Mouse (Mus musculus) embryonic stem cell, embryonic (primary cell): Measurements from ENCODE around the gene Ugdh.

Experiments used
- CTCF ChIA-PET, 4 experiments: fragments of 300-600 bp in 2 of 4; fragments of 350-600 bp in 2 of 4; sonication (Branson Sonifier 250); formaldehyde crosslinking; loops; one replicate each; lab custom pipeline; 2022; ENCODE audit warnings: inconsistent platforms in 2 of 4; lab: Charles Lee
- POLR2A ChIA-PET, 4 experiments: fragments of 300-600 bp in 2 of 4; fragments of 350-600 bp in 2 of 4; sonication (Branson Sonifier 250); formaldehyde crosslinking; loops; one replicate each; lab custom pipeline; 2022; ENCODE audit warnings: antibody characterized with exemption in 4 of 4, inconsistent platforms in 1 of 4; lab: Charles Lee

The Ugdh gene

DNA sequence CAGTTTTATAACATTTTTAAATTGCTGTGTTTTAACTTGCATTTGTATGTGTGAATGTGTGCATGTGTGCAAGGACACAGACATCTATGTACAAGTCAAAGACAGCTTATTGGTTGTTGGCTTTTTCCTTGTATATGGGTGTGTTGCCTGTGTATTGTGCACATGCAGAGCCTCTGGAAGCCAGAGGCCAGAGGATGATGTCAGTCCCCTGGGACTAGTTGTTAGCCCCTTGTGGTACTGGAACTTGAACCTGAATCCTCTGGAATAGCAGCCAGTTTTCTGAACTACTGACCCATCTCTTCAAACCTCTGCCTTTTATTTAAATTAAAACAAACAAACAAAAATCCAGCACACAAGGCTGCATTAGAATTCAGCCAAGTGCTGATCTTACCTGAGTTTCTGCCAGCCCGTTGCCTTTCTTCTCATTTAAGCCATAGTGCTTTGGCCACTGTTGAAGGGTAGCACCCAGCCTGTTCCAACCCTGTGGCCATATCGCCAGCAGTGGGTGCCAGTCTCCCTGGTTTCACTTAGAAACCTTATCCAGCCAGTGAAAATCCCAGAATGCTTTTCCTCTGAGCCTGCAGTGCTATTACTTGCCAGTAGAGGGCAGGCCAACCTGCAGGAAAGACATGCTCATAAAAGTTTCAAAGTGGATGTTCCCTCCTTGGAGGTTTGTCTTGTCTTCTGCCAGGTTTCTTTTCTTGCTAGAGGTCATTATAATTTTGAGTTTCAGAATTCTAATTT is 34.3 kb downstream of the Ugdh start:
- POLR2A ChIA-PET = interaction anchor here in 3 of 4 experiments (0.6 to 2.2 kb wide), 5 partner anchors 10 to 34 kb away, joined by 3 to 14 read pairs (median 4); partner anchors contain the start of genes Lias (in 3 of the 3), Rpl9 (in 3 of the 3) and Ugdh (in 1 of the 3)
- CTCF ChIA-PET = interaction anchor here in 2 of 4 experiments (0.7 to 1.3 kb wide), 2 partner anchors 10 to 90 kb away, joined by 3 to 5 read pairs; partner anchors contain the start of genes Lias (in 1 of the 2) and Rpl9 (in 1 of the 2)

DNA sequence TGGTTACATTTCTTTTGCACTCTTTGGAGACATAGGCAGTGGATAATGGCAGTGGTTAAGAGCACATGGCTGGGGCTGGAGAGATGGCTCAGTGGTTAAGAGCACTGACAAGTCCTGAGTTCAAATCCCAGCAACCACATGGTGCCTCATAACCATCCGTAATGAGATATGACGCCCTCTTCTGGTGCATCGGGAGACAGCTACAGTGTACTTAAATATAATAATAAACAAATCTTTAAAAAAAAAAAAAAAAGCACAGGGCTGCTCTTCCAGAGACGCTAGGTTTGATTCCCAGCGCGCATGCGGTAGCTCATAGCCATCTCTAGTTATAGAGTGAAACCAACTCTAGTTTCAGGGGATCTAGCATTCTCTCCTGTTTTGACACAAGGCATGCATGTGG is 41.3 kb downstream of the Ugdh start:
- POLR2A ChIA-PET = interaction anchor here in 2 of 4 experiments (0.6 to 1.0 kb wide), 3 partner anchors 10 to 85 kb away, joined by 3 to 5 read pairs (median 4); no protein-coding TSS in a partner anchor
- CTCF ChIA-PET = interaction anchor here in 2 of 4 experiments (0.5 to 0.9 kb wide), 4 partner anchors 13 to 350 kb away, joined by 3 to 5 read pairs (median 3); no protein-coding TSS in a partner anchor

DNA sequence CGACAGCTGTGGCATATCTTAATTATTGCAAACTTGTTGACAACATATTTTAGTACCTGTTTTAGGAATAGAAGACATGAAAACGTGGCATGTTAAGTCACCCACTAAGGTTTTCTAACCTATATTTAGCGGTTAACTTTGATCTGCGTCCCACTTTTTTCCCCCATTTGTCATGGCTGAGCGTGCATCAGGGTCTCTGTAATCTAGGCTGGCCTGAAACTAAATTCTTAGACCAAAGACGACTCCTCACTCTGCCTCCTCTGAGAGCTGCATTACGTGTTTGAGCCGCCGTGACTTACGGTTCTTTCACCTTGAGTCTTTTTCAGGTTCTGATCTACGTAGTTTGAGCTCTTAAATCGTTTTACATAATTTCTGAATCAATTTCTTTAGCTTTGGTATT is 44.0 kb downstream of the Ugdh start:
- ChIA-PET CTCF (interaction anchor here in 2 of 4 experiments (0.6 to 1.6 kb wide), 5 partner anchors 9 to 171 kb away, joined by 3 to 5 read pairs (median 3); partner anchors contain the start of gene Ugdh (in 1 of the 2)), POLR2A (interaction anchor here (0.6 to 9.7 kb wide), 178 partner anchors 8 to 1283 kb away, joined by 3 to 364 read pairs (median 4); partner anchors contain the start of genes Ugdh (in 4 of the 4), Gm43552 (in 3 of the 4), Rfc1 (in 3 of the 4) and Smim14 (in 3 of the 4))

DNA sequence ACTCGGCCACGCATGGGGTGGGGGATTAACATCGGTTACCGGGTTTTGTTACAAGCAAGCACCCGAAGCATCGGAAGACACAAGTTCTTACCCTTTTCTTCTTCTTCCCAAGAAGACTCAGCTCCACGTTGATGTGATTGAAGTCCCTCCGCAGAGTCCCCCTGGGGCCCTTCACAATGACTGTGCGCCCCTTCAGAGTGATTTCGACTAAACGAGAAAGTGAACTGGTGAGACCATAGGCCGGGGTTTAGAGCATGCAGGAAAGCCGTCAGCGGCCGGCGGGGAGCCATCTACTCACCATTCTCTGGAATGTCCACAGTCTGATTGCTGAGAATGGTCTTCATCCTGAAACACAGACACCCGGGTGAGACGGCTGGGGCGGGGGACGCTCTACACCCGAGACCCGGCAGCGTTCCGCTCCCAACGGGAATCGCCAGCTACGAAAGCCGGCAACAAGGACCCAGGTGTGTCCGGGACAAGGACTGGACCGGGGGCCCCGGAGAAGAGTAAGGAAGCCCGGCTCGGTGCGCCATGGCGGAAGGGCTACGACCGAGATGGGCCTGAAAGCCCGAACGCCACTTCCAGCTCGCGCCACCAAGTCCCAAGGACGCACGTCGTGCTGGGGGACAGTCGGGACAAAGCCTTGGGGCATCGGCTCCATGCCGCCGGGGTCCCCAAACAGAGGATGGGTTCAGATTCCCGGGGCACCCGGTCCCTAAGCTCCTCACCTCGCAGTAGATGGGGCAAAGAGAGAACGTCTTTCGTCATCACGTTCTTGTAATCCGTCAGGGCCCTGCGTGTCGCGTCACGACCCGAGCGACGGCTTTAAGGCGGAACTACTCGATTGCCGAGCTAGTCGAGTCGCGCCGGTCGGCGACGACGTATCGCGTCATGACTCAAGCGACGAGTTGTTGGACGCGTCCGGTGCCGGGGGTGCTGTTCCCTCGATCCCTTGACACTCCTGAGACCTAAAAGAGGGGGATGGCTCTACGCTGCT is 44.8 kb downstream of the Ugdh start, which contains the start of the genes Rpl9 and Lias:
Gene Rpl9, minus strand, starts transcription at position 797 of the 997 bp plus-strand sequence.
Gene Lias, plus strand, starts transcription at position 850 of the 997 bp plus-strand sequence.
- CTCF ChIA-PET = interaction anchor here in 3 of 4 experiments (0.6 to 1.6 kb wide), 7 partner anchors 10 to 172 kb away, joined by 3 to 7 read pairs (median 4); partner anchors contain the start of gene Ugdh (in 2 of the 3)
- POLR2A ChIA-PET = interaction anchor here (0.6 to 9.7 kb wide), 187 partner anchors 8 to 1282 kb away, joined by 3 to 364 read pairs (median 4); partner anchors contain the start of genes Ugdh (in 4 of the 4), Gm43552 (in 3 of the 4), Rfc1 (in 3 of the 4) and Smim14 (in 3 of the 4)

DNA sequence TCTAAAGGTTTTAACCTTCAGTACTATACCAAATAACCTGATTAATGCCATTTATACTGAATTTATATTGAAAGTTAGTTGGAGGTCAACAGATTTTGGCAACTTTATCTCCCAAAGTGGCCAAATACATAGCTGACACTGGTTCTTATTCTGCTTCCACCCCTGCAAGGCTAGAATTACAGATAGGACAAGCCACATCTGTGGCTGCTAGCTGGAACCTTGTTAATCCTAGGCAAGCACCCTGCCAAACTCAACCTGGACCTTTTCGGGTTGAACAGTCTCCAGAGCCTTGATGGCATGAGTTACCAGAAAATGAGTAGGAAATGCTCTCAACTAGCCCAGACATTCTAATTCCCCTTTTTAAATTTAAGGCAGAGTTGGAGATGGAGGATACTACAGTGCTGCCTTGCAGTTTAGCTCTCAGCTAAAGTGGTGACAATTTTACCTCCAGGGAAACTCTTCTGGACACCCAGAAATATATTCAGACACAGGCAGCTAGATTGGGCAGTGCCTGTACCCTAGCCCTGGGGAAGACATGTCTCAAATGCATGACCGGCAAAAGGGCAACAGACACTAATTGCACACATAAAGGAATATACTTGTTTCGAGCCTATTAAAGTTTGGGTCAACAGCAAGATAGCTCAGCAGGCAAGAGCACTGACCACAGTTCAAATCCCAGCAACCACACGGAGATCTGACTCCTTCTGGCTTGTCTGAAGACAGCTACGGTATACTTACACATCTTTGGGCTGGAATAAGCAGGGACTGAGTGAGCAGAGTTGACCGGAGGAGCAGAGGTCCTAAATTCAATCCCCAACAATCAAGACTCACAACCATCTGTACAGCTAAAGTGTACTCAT is 48.5 kb downstream of the Ugdh start:
- ChIA-PET POLR2A (interaction anchor here (0.6 to 9.7 kb wide), 52 partner anchors 8 to 368 kb away, joined by 3 to 364 read pairs (median 4); partner anchors contain the start of genes Rfc1 (in 2 of the 4), Smim14 (in 2 of the 4), Ube2k (in 2 of the 4) and Klb (in 1 of the 4)), CTCF (interaction anchor here in 1 of 4 experiments (0.9 kb wide), 1 partner anchor 19 kb away, joined by 3 read pairs; no protein-coding TSS in a partner anchor)

DNA sequence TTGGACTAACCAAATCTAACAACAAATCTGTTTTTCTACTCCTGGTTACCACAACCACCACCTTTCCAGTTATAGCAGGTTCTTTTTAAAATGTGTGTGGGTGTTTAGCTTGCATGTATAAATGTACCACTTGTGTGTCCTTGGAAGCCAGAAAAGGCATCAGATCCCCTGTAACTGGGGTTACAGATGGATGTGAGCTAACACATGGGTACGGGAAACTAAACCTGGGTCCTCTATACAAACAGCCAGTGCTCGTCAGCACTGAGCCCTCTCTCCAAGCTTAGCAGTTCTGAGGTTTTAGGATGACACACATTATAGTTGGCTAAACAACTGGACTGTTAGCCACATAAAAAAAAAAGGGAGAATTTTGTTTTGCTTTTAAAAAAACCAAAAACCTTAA is 50.0 kb downstream of the Ugdh start:
- CTCF ChIA-PET = no interaction called here
- POLR2A ChIA-PET = interaction anchor here in 3 of 4 experiments (0.5 to 9.7 kb wide), 18 partner anchors 9 to 1210 kb away, joined by 3 to 364 read pairs (median 4); partner anchors contain the start of genes Rfc1 (in 2 of the 3), Smim14 (in 1 of the 3), Ube2k (in 1 of the 3) and Ugdh (in 1 of the 3)

DNA sequence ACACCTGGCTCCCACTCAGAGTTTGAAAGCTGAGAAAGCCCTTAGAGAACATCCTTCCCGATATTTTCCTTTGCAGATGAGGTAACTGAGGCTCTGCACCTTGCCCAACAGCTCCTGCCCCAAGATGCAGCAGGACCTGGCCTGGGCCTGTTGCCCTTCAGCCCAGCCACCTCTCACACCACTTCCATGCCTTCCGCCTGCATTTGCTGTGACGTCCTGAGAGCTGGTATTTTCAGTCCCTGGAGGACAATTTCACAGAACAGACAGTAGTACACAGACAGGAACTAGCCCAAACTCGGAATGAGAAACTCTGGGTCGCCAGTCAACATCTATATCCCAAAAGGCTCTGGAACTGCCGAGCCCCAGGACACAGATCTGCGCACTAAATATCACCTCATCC is 61.0 kb downstream of the Ugdh start:
- ChIA-PET CTCF (no interaction called here), POLR2A (interaction anchor here (0.6 to 21.8 kb wide), 8 partner anchors 13 to 878 kb away, joined by 3 to 364 read pairs (median 4); partner anchors contain the start of genes Lias (in 3 of the 4), Rpl9 (in 3 of the 4) and Rfc1 (in 1 of the 4))

DNA sequence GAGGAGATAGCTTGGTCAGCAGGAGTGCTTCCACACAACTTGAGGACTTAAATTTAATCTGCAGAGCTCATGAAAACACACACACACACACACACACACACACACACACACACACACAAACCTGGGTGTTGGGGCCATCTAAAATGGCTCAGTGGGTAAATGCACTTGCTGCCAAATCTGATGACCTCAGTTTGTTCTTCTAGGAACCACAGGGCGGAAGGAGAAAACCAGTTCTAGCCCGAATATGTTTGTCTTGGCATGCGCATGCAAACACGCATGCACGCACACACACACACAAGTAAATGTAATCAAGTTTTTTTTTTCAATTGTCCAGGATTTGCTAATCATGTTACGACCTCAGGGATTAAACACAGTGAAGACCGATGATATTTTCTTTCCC is 64.2 kb downstream of the Ugdh start:
- ChIA-PET POLR2A (interaction anchor here in 3 of 4 experiments (0.6 to 21.8 kb wide), 21 partner anchors 9 to 1363 kb away, joined by 3 to 364 read pairs (median 4); partner anchors contain the start of genes Lias (in 2 of the 3), Rpl9 (in 2 of the 3), Rfc1 (in 1 of the 3) and Ugdh (in 1 of the 3)), CTCF (interaction anchor here in 2 of 4 experiments (0.6 to 1.2 kb wide), 4 partner anchors 10 to 90 kb away, joined by 3 to 4 read pairs (median 3); no protein-coding TSS in a partner anchor)

DNA sequence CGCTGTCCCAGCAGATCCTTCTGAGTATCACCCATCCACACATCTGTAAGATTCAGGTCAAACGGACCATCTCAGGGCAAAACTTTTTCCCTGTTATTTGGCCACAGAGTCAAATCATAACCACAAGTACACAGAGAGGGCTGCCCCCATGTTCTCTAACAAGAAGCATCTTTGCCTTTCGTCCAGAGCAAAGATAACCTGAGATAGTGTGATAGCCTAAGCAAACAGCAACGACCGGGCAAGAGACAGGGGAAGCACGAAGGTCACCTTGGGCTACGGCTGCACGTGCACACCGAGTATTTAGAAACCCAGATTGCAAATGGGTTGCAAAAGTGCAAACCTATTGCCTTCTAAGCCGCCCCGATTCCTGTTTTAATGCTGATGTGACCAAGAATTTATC is 67.9 kb downstream of the Ugdh start:
- ChIA-PET POLR2A (interaction anchor here in 3 of 4 experiments (0.8 to 21.8 kb wide), 10 partner anchors 9 to 68 kb away, joined by 3 to 364 read pairs (median 6); partner anchors contain the start of genes Lias (in 2 of the 3), Rpl9 (in 2 of the 3), Rfc1 (in 1 of the 3) and Ugdh (in 1 of the 3)), CTCF (interaction anchor here in 2 of 4 experiments (1.4 kb wide), 2 partner anchors 13 to 19 kb away, joined by 3 to 4 read pairs; no protein-coding TSS in a partner anchor)
